Comparison of ENCODE assay signal across 9 mouse cellular contexts in the genomic region with DNA sequence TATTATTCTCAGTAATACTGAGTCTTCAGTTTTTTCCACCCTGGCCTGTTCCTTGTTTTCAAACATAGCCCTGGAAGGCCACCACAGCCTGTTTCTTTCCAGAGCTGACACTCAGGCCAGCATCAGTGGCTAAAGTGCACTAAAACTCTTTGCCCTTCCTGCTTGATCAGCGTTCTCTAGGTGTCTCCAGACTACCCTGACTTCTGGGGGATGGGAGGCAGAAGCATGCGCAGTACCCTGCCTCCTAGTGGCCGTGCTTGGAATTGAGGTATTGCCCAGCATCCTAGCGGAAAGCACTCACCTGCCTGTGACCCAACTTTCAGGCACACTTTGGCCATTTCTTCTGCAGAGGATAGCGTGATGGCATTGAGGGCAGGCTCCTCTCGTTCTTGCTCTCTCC. TPM values are rescaled to one million over a fixed set of nuclear protein-coding genes. Genes with fewer than 3 reads are reported as not detected.
A peak's percentile ranks its signal among the peaks of the same experiment; 100 is the strongest.
DNase-seq lines count a peak whose midpoint lies in the region; ATAC-seq and TF ChIP-seq lines count a peak whose summit lies in the region.
"Had no signal": no experiment of that assay in that cellular context is flagged by ENCODE, and none has a peak within 500 bp of the region (broad histone marks: within the 10 kb centered on the region; RNA-seq: fewer than 3 reads in every experiment).

No protein-coding gene starts in this region.

- H3K4me2 ChIP-seq in midbrain, embryonic 11.5 days = no peak overlapping the region
- H3K4me2 ChIP-seq in midbrain, embryonic 16.5 days (ENCODE audit: low read length) = no peak overlapping the region
- no peak overlapping the region for H3K4me2 ChIP-seq in forebrain, embryonic 14.5 days (ENCODE audit: low read length)
- H3K4me2 ChIP-seq: embryonic facial prominence, embryonic 12.5 days had no signal

- no peaks in the 10 kb centered on the region for H3K27me3 ChIP-seq in midbrain, embryonic 11.5 days (ENCODE audit: control insufficient read depth, insufficient read depth, low read length)
- no peaks in the 10 kb centered on the region for H3K27me3 ChIP-seq in midbrain, embryonic 16.5 days (ENCODE audit: control insufficient read depth, insufficient read depth, low read depth, low read length)
- no peaks in the 10 kb centered on the region for H3K27me3 ChIP-seq in forebrain, embryonic 14.5 days (replicated peaks; ENCODE audit: control insufficient read depth, insufficient read depth, low read length)
- H3K27me3 ChIP-seq: embryonic facial prominence, embryonic 12.5 days had no signal

- ATAC-seq in midbrain, embryonic 11.5 days (ENCODE audit: low FRiP score) = no peak
- no peak for ATAC-seq in midbrain, embryonic 16.5 days
- peak; percentile 41 for ATAC-seq in granulocyte monocyte progenitor cell, adult 5-6 weeks (replicated peaks; ENCODE audit: poor library complexity, severe bottlenecking)
- no peak for ATAC-seq in forebrain, embryonic 14.5 days

- no peak overlapping the region for H3K9ac ChIP-seq in midbrain, embryonic 11.5 days (ENCODE audit: low read length)
- no peak overlapping the region for H3K9ac ChIP-seq in midbrain, embryonic 16.5 days (ENCODE audit: low read depth, low read length)
- no peak overlapping the region for H3K9ac ChIP-seq in forebrain, embryonic 14.5 days (ENCODE audit: low read length)
- H3K9ac ChIP-seq: embryonic facial prominence, embryonic 12.5 days had no signal

- TF ChIP-seq CTCF in olfactory bulb, adult 2 months (IDR thresholded peaks at IDR 0.05; ENCODE audit: insufficient read depth, low read depth, low read length) = 0 out of 2 replicates have a peak, but pooled peaks have one; percentile 19

- H3K4me1 ChIP-seq in midbrain, embryonic 11.5 days (ENCODE audit: control insufficient read depth, insufficient read depth, low read length) = no peaks in the 10 kb centered on the region
- H3K4me1 ChIP-seq in midbrain, embryonic 16.5 days (ENCODE audit: control insufficient read depth, insufficient read depth, low read length) = no peaks in the 10 kb centered on the region
- H3K4me1 ChIP-seq in olfactory bulb, adult 2 months (ENCODE audit: control insufficient read depth, insufficient read depth, low read length) = no peaks in the 10 kb centered on the region
- no peaks in the 10 kb centered on the region for H3K4me1 ChIP-seq in forebrain, embryonic 14.5 days (ENCODE audit: control insufficient read depth, insufficient read depth, low read length)
- H3K4me1 ChIP-seq: embryonic facial prominence, embryonic 12.5 days had no signal

- H3K4me3 ChIP-seq in midbrain, embryonic 11.5 days (ENCODE audit: low read depth, low read length) = no peak overlapping the region
- no peak overlapping the region for H3K4me3 ChIP-seq in midbrain, embryonic 16.5 days (ENCODE audit: low read depth, low read length)
- no peak overlapping the region for H3K4me3 ChIP-seq in olfactory bulb, adult 2 months (ENCODE audit: insufficient read depth, low read depth, low read length)
- no peak overlapping the region for H3K4me3 ChIP-seq in forebrain, embryonic 14.5 days (ENCODE audit: low read depth, low read length)
- H3K4me3 ChIP-seq: embryonic facial prominence, embryonic 12.5 days had no signal

- H3K36me3 ChIP-seq in midbrain, embryonic 11.5 days (ENCODE audit: control insufficient read depth, insufficient read depth, low read length) = no peaks in the 10 kb centered on the region
- H3K36me3 ChIP-seq in midbrain, embryonic 16.5 days (ENCODE audit: control insufficient read depth, insufficient read depth, low read length) = no peaks in the 10 kb centered on the region
- no peaks in the 10 kb centered on the region for H3K36me3 ChIP-seq in forebrain, embryonic 14.5 days (ENCODE audit: control insufficient read depth, insufficient read depth, low read length)

- no peaks in the 10 kb centered on the region for H3K9me3 ChIP-seq in midbrain, embryonic 11.5 days (ENCODE audit: control insufficient read depth, low read length)
- H3K9me3 ChIP-seq in midbrain, embryonic 16.5 days (replicated peaks; ENCODE audit: control insufficient read depth, low read length, poor library complexity, severe bottlenecking) = no peaks in the 10 kb centered on the region
- H3K9me3 ChIP-seq in forebrain, embryonic 14.5 days (replicated peaks; ENCODE audit: control insufficient read depth, low read length) = no peaks in the 10 kb centered on the region
- H3K9me3 ChIP-seq: embryonic facial prominence, embryonic 12.5 days had no signal

- no peak for TF ChIP-seq POLR2A in olfactory bulb, adult 2 months (IDR thresholded peaks at IDR 0.05; ENCODE audit: insufficient read depth, low read depth, low read length)

- H3K27ac ChIP-seq in midbrain, embryonic 11.5 days (ENCODE audit: low read depth, low read length) = no peak overlapping the region
- H3K27ac ChIP-seq in midbrain, embryonic 16.5 days (ENCODE audit: low read length) = no peak overlapping the region
- no peak overlapping the region for H3K27ac ChIP-seq in olfactory bulb, adult 2 months (ENCODE audit: insufficient read depth, low read depth, low read length)
- H3K27ac ChIP-seq in forebrain, embryonic 14.5 days (ENCODE audit: low read depth, low read length) = no peak overlapping the region
- H3K27ac ChIP-seq: embryonic facial prominence, embryonic 12.5 days had no signal

- WGBS in midbrain, embryonic 11.5 days = 40% methylated on average over 6 of the region's 6 CpGs
- 46% methylated on average over 6 of the region's 6 CpGs for WGBS in midbrain, embryonic 16.5 days
- 58% methylated on average over 6 of the region's 6 CpGs for WGBS in olfactory bulb, adult 2 months
- 51% methylated on average over 6 of the region's 6 CpGs for WGBS in forebrain, embryonic 14.5 days

- peak; percentile 90 for DNase-seq in midbrain, embryonic 11.5 days (ENCODE audit: low spot score, missing footprints)
- peak; percentile 24 to 42 for DNase-seq in adrenal gland, postnatal 36 days
- peak; percentile 84 for DNase-seq in kidney, postnatal 14 days
- no peak for DNase-seq in Muller cell, postnatal 12 days (ENCODE audit: inconsistent ontology term)
- no peak for DNase-seq in forebrain, embryonic 14.5 days (ENCODE audit: low spot score)

RNA-seq across cellular contexts. Expression of gene Nid2, which starts 25.8 kb away (rescaled TPM):
- polyA plus RNA-seq in midbrain, embryonic 11.5 days (2014; fragmentation: Nextera tagmentation; extraction: Ambion mirVana) = 30.0 and 32.2 TPM in 2 replicates
- 28.2 and 31.6 TPM in 2 replicates for polyA plus RNA-seq in midbrain, embryonic 16.5 days (2015; fragmentation: Nextera tagmentation; extraction: Ambion mirVana)
- 10 to 100 TPM; 24.8 to 32.8 TPM for total RNA-seq in adrenal gland, postnatal 36 days (2021)
- not detected in 2 replicates for total RNA-seq in granulocyte monocyte progenitor cell, adult 5-6 weeks (2014; fragmentation: Nextera tagmentation)
- 0.26 and 0.34 TPM in 2 replicates for total RNA-seq in granulocyte monocyte progenitor cell, adult 5-6 weeks (2017)
- polyA plus RNA-seq in olfactory bulb, adult 2 months (2012; ENCODE audit: insufficient read depth, insufficient read length, low replicate concordance, missing spikeins) = not detected in 2 replicates
- polyA plus RNA-seq in forebrain, embryonic 14.5 days (2014; fragmentation: Nextera tagmentation; extraction: Ambion mirVana) = 30.9 and 37.4 TPM in 2 replicates

RNA-seq across cellular contexts. Expression of gene Rtraf, which starts 46.7 kb away (rescaled TPM):
- 277 and 280 TPM in 2 replicates for polyA plus RNA-seq in midbrain, embryonic 11.5 days (2014; fragmentation: Nextera tagmentation; extraction: Ambion mirVana)
- polyA plus RNA-seq in midbrain, embryonic 16.5 days (2015; fragmentation: Nextera tagmentation; extraction: Ambion mirVana) = 138 and 143 TPM in 2 replicates
- 10 to 100 TPM; 74.1 to 76.9 TPM for total RNA-seq in adrenal gland, postnatal 36 days (2021)
- total RNA-seq in granulocyte monocyte progenitor cell, adult 5-6 weeks (2014; fragmentation: Nextera tagmentation) = 142 and 146 TPM in 2 replicates
- total RNA-seq in granulocyte monocyte progenitor cell, adult 5-6 weeks (2017) = 162 and 169 TPM in 2 replicates
- polyA plus RNA-seq in olfactory bulb, adult 2 months (2012; ENCODE audit: insufficient read depth, insufficient read length, low replicate concordance, missing spikeins) = not detected in 2 replicates
- 215 and 252 TPM in 2 replicates for polyA plus RNA-seq in forebrain, embryonic 14.5 days (2014; fragmentation: Nextera tagmentation; extraction: Ambion mirVana)

Comparison
In these comparisons a context has a peak if more than half of its experiments do, and no peak if none do; other contexts are left out.
1. DNase-seq: peak in midbrain, embryonic 11.5 days (single experiment), adrenal gland, postnatal 36 days (2 of 2) and kidney, postnatal 14 days (single experiment); none in Muller cell, postnatal 12 days (single experiment) and forebrain, embryonic 14.5 days (single experiment).
2. RNA of gene Nid2, which starts 25.8 kb away (polyA plus RNA-seq): 30.0 to 32.2 TPM in midbrain, embryonic 11.5 days, 30.9 to 37.4 TPM in forebrain, embryonic 14.5 days and 28.2 to 31.6 TPM in midbrain, embryonic 16.5 days; not detected in olfactory bulb, adult 2 months; every median in the first group is over 10 times any median in the second.